ENCODE assay signal across 9 mouse cellular contexts in genomic region chr13:56704596-56704995, GRCm38 (mm10). TPM values are rescaled to one million over a fixed set of nuclear protein-coding genes. Genes with fewer than 3 reads are reported as not detected.
DNase-seq lines count a peak whose midpoint lies in the region; ATAC-seq and TF ChIP-seq lines count a peak whose summit lies in the region.
"Had no signal": no experiment of that assay in that cellular context is flagged by ENCODE, and none has a peak within 500 bp of the region (broad histone marks: within the 10 kb centered on the region; RNA-seq: fewer than 3 reads in every experiment).

No protein-coding gene starts in this region.

- intact Hi-C loops in heart, adult 2 months (cut with DNase I), result loop anchor here (5.0 kb wide), 2 partner anchors 33 to 42 kb away; no protein-coding TSS in a partner anchor

- TF ChIP-seq POLR2A in heart, adult 2 months (IDR thresholded peaks at IDR 0.05; ENCODE audit: insufficient read depth, low read depth, low read length), result no peak

- 49% methylated on average over 2 of the region's 2 CpGs for WGBS in heart, adult 2 months
- 89% methylated on average over 2 of the region's 2 CpGs for WGBS in hindbrain, embryonic 10.5 days
- WGBS in liver, postnatal 0 days (ENCODE audit: insufficient replicate concordance), result 55% methylated on average over 2 of the region's 2 CpGs

- H3K27ac ChIP-seq in heart, adult 2 months, result peak overlapping the region; percentile 62
- peak overlapping the region; percentile 99 for H3K27ac ChIP-seq in hindbrain, embryonic 10.5 days
- no peak overlapping the region for H3K27ac ChIP-seq in liver, postnatal 0 days (ENCODE audit: low read depth)

- peak overlapping the region; percentile 77; the same call in 1 of the 2 replicates for H3K4me3 ChIP-seq in heart, adult 2 months
- H3K4me3 ChIP-seq in E14TG2a.4 (replicated peaks; ENCODE audit: low read length), result peak overlapping the region; percentile 85; the same call in 1 of the 2 replicates
- H3K4me3 ChIP-seq in hindbrain, embryonic 10.5 days, result peak overlapping the region; percentile 84
- no peak overlapping the region for H3K4me3 ChIP-seq in liver, postnatal 0 days (ENCODE audit: low read depth, low read length)

- ATAC-seq in liver, postnatal 0 days, result no peak

- peaks cover 17% of the 10 kb centered on the region for H3K4me1 ChIP-seq in heart, adult 2 months (ENCODE audit: control insufficient read depth, insufficient read depth, low read length)
- peaks cover 45% of the 10 kb centered on the region for H3K4me1 ChIP-seq in E14TG2a.4 (replicated peaks; ENCODE audit: low read depth, low read length)
- peaks cover 39% of the 10 kb centered on the region for H3K4me1 ChIP-seq in hindbrain, embryonic 10.5 days (replicated peaks)
- peaks cover 27% of the 10 kb centered on the region for H3K4me1 ChIP-seq in liver, postnatal 0 days (ENCODE audit: insufficient read depth)

- no peaks in the 10 kb centered on the region for H3K27me3 ChIP-seq in heart, adult 2 months (ENCODE audit: control insufficient read depth, insufficient read depth, low read length)
- no peaks in the 10 kb centered on the region for H3K27me3 ChIP-seq in E14TG2a.4 (ENCODE audit: insufficient read depth, low read length)
- no peaks in the 10 kb centered on the region for H3K27me3 ChIP-seq in hindbrain, embryonic 10.5 days (ENCODE audit: insufficient read depth, poor library complexity, severe bottlenecking)
- H3K27me3 ChIP-seq in liver, postnatal 0 days (ENCODE audit: insufficient read depth, low read length), result no peaks in the 10 kb centered on the region

- DNase-seq in heart, adult 2 months, result no peak
- no peak for DNase-seq in heart, adult 18-20 months
- no peak for DNase-seq in hindbrain, embryonic 10.5 days (ENCODE audit: low spot score)
- no peak for DNase-seq in liver, postnatal 0 days
- no peak for DNase-seq in embryo, embryonic 9.5 days (ENCODE audit: extremely low spot score)
- DNase-seq in adrenal gland, postnatal 4 days (ENCODE audit: low spot score in 2 of 2), result no peak
- DNase-seq in adrenal gland, adult 2 months, result no peak

- peak overlapping the region; percentile 90 for H3K4me2 ChIP-seq in liver, postnatal 0 days (ENCODE audit: low read depth, low read length)

- no peaks in the 10 kb centered on the region for H3K9me3 ChIP-seq in E14TG2a.4 (ENCODE audit: low read length)
- H3K9me3 ChIP-seq in hindbrain, embryonic 10.5 days, result no peaks in the 10 kb centered on the region
- no peaks in the 10 kb centered on the region for H3K9me3 ChIP-seq in liver, postnatal 0 days (ENCODE audit: low read length)

- H3K79me2 ChIP-seq in heart, adult 2 months (replicated peaks; ENCODE audit: control insufficient read depth, insufficient read depth, low read length), result 0 out of 2 replicates have a peak, but pooled peaks cover 5% of the 10 kb centered on the region

- H3K9ac ChIP-seq in heart, adult 2 months (ENCODE audit: low read depth, low read length), result no peak overlapping the region
- no peak overlapping the region for H3K9ac ChIP-seq in liver, postnatal 0 days (replicated peaks)

- H3K36me3 ChIP-seq in heart, adult 2 months (ENCODE audit: control insufficient read depth, insufficient read depth, low read length), result peaks cover 12% of the 10 kb centered on the region
- peaks cover 6% of the 10 kb centered on the region for H3K36me3 ChIP-seq in E14TG2a.4 (ENCODE audit: insufficient read depth, low read length)
- peaks cover 42% of the 10 kb centered on the region for H3K36me3 ChIP-seq in hindbrain, embryonic 10.5 days
- H3K36me3 ChIP-seq in liver, postnatal 0 days (replicated peaks; ENCODE audit: insufficient read depth, low read length), result peaks cover 2% of the 10 kb centered on the region; the same call in 1 of the 2 replicates

- TF ChIP-seq CTCF in heart, adult 2 months (IDR thresholded peaks at IDR 0.05), result no peak
- no peak for TF ChIP-seq CTCF in E14TG2a.4 (conservative IDR thresholded peaks at IDR 0.05; ENCODE audit: low read length)
- TF ChIP-seq CTCF in liver, postnatal 0 days (IDR thresholded peaks at IDR 0.05; ENCODE audit: low read depth), result no peak

- no peak for TF ChIP-seq EP300 in heart, adult 2 months (IDR thresholded peaks at IDR 0.05; ENCODE audit: insufficient read depth, low read depth, low read length)
- no peak for TF ChIP-seq EP300 in liver, postnatal 0 days (IDR thresholded peaks at IDR 0.05; ENCODE audit: low read depth)

RNA-seq across cellular contexts. Expression of gene Smad5, which starts 1.8 kb away (rescaled TPM):
- total RNA-seq in heart, adult 2 months (2021), result 10 to 100 TPM; 29.7 to 30.3 TPM
- 19.7 and 37.7 TPM in 2 replicates for polyA plus RNA-seq in heart, adult 2 months (2012; rRNA removed)
- total RNA-seq in heart, adult 18-20 months (2021), result 10 to 100 TPM; 26.6 to 26.9 TPM
- 31.4 and 34.4 TPM in 2 replicates for polyA plus RNA-seq in hindbrain, embryonic 10.5 days (2016; fragmentation: Nextera tagmentation; extraction: Ambion mirVana)
- 3.5 and 3.8 TPM in 2 replicates for polyA plus RNA-seq in liver, postnatal 0 days (2015; fragmentation: Nextera tagmentation; extraction: Ambion mirVana)
- total RNA-seq in adrenal gland, postnatal 4 days (2021), result 10 to 100 TPM; 80.4 to 81.3 TPM
- 10 to 100 TPM; 48.9 to 49.7 TPM for total RNA-seq in adrenal gland, adult 2 months (2021)
- 9.7 and 16.7 TPM in 2 replicates for polyA plus RNA-seq in adrenal gland, adult 2 months (2012; rRNA removed)

RNA-seq across cellular contexts. Expression of gene Gm45623, which starts 49.0 kb away (rescaled TPM):
- not detected for total RNA-seq in heart, adult 2 months (2021)
- polyA plus RNA-seq in heart, adult 2 months (2012; rRNA removed), result not detected in 2 replicates
- total RNA-seq in heart, adult 18-20 months (2021), result not detected
- 0.21 TPM in 1 of 2 replicates, not detected in the other for polyA plus RNA-seq in hindbrain, embryonic 10.5 days (2016; fragmentation: Nextera tagmentation; extraction: Ambion mirVana)
- not detected in 2 replicates for polyA plus RNA-seq in liver, postnatal 0 days (2015; fragmentation: Nextera tagmentation; extraction: Ambion mirVana)
- under 1 TPM in 1 of 2 experiments, not detected in 1; 0.28 TPM for total RNA-seq in adrenal gland, postnatal 4 days (2021)
- not detected for total RNA-seq in adrenal gland, adult 2 months (2021)
- polyA plus RNA-seq in adrenal gland, adult 2 months (2012; rRNA removed), result not detected in 2 replicates
- total RNA-seq: hematopoietic stem cell, adult 5-6 weeks had no signal
